Mouse (Mus musculus) left cerebral cortex, adult 18-20 months (tissue): ENCODE data around the gene Schip1. TPM values are rescaled to one million over a fixed set of nuclear protein-coding genes. Genes with fewer than 3 reads are reported as not detected.
A peak's percentile ranks its signal among the peaks of the same experiment; 100 is the strongest.

Experiments used
- DNase-seq, 2 experiments: peaks; one replicate each; pipeline ENCODE4 v3.0.0; 2021 to 2022; ENCODE audit warnings: low spot score in 2 of 2, mixed read lengths in 1 of 2
- total RNA-seq, 2 experiments: library from RNA; stranded (reverse); gene quantifications; 2 replicates each; pipeline ENCODE4 v1.2.3; 2021

Schip1 gene
- total RNA-seq, 2 experiments from 2014 or later: 250 to 294 TPM

GRCm38 (mm10) chr3:68495096-68495735, 430.6 kb downstream of the Schip1 start:
- peak; percentile 63 to 66 for DNase-seq

GRCm38 (mm10) chr3:68495736-68496242, 431.2 kb downstream of the Schip1 start:
- peak in 1 of 2 experiments; percentile 29 for DNase-seq

- DNase-seq: no peak
These were observed 431.9 kb downstream of the Schip1 start for GRCm38 (mm10) chr3:68496513-68496912.

GRCm38 (mm10) chr3:68499532-68500152, 435.0 kb downstream of the Schip1 start:
- no peak for DNase-seq

GRCm38 (mm10) chr3:68504838-68505237, 440.2 kb downstream of the Schip1 start:
- DNase-seq: no peak

- no peak for DNase-seq
These were observed 442.2 kb downstream of the Schip1 start for GRCm38 (mm10) chr3:68506769-68507318.

- peak; percentile 57 to 66 for DNase-seq
These were observed 444.0 kb downstream of the Schip1 start for GRCm38 (mm10) chr3:68508629-68509028.

GRCm38 (mm10) chr3:68510872-68511271, 446.3 kb downstream of the Schip1 start:
- DNase-seq: no peak

- no peak for DNase-seq
These were observed 447.1 kb downstream of the Schip1 start for GRCm38 (mm10) chr3:68511744-68512143.

GRCm38 (mm10) chr3:68512327-68512726, 447.7 kb downstream of the Schip1 start:
- DNase-seq: no peak

GRCm38 (mm10) chr3:68513340-68514119, 448.9 kb downstream of the Schip1 start:
- DNase-seq: no peak

- DNase-seq: no peak
These were observed 449.5 kb downstream of the Schip1 start for GRCm38 (mm10) chr3:68514120-68514497.

- DNase-seq: no peak
These were observed 450.1 kb downstream of the Schip1 start for GRCm38 (mm10) chr3:68514717-68515116.

- DNase-seq: peak; percentile 61 to 71
These were observed 451.9 kb downstream of the Schip1 start for GRCm38 (mm10) chr3:68516393-68517081.

- DNase-seq: no peak
These were observed 452.6 kb downstream of the Schip1 start for GRCm38 (mm10) chr3:68517236-68517635.

GRCm38 (mm10) chr3:68518041-68518440, 453.4 kb downstream of the Schip1 start:
- DNase-seq: no peak

GRCm38 (mm10) chr3:68518586-68518985, 454.0 kb downstream of the Schip1 start:
- no peak for DNase-seq

GRCm38 (mm10) chr3:68525361-68525878, 460.8 kb downstream of the Schip1 start:
- no peak for DNase-seq

GRCm38 (mm10) chr3:68526416-68526815, 461.8 kb downstream of the Schip1 start:
- no peak for DNase-seq

- no peak for DNase-seq
These were observed 462.6 kb downstream of the Schip1 start for GRCm38 (mm10) chr3:68527182-68527581.

- DNase-seq: no peak
These were observed 467.3 kb downstream of the Schip1 start for GRCm38 (mm10) chr3:68531908-68532307.
